Mouse (Mus musculus) kidney, embryonic 14.5 days (tissue): ENCODE data around the gene Aplnr. TPM values are rescaled to one million over a fixed set of nuclear protein-coding genes. Genes with fewer than 3 reads are reported as not detected.

Source experiments
- ATAC-seq: fragments of 200-750 bp; cut with Nextera tagmentation; 2 replicates; pipeline ENCODE4 v1.8.0; 2017; ENCODE audit warnings: moderate number of reproducible peaks, mild to moderate bottlenecking, moderate TSS enrichment, moderate library complexity; ENCODE audit not compliant: low FRiP score, low TSS enrichment
- H3K27ac ChIP-seq: fragments of 300-500 bp; sonication (generic); 2 replicates; pipeline ENCODE4 v1.5.1; 2014; ENCODE audit warnings: low read depth, mild to moderate bottlenecking, low read length, moderate library complexity, mixed read lengths
- H3K27me3 ChIP-seq: fragments of 300-500 bp; sonication (generic); 2 replicates; pipeline ENCODE4 v1.6.1; 2014; ENCODE audit warnings: mild to moderate bottlenecking, low read length; ENCODE audit not compliant: control insufficient read depth, insufficient read depth
- H3K36me3 ChIP-seq: fragments of 300-500 bp; sonication (generic); 2 replicates; pipeline ENCODE4 v1.6.1; 2014; ENCODE audit warnings: low read length, mixed read lengths; ENCODE audit not compliant: control insufficient read depth, insufficient read depth
- H3K4me1 ChIP-seq: fragments of 300-500 bp; sonication (generic); 2 replicates; pipeline ENCODE4 v1.6.1; 2014; ENCODE audit warnings: low read length, mixed read lengths; ENCODE audit not compliant: control insufficient read depth, insufficient read depth
- H3K4me2 ChIP-seq: fragments of 300-500 bp; sonication (generic); replicated peaks from 2 replicates; pipeline ENCODE4 v1.6.1; 2014; ENCODE audit warnings: low read depth, mild to moderate bottlenecking, low read length
- H3K4me3 ChIP-seq: fragments of 300-500 bp; sonication (generic); 2 replicates; pipeline ENCODE4 v1.5.1; 2014; ENCODE audit warnings: mild to moderate bottlenecking, low read length
- H3K9ac ChIP-seq: fragments of 300-500 bp; sonication (generic); 2 replicates; pipeline ENCODE4 v1.6.1; 2014; ENCODE audit warnings: low read depth, mild to moderate bottlenecking, low read length, moderate library complexity
- H3K9me3 ChIP-seq: fragments of 300-500 bp; sonication (generic); 2 replicates; pipeline ENCODE4 v1.6.1; 2016; ENCODE audit warnings: low read length; ENCODE audit not compliant: control insufficient read depth
- WGBS: fragments of 180-500 bp; shearing (Covaris S2); extraction: QIAGEN DNeasy Blood & Tissue Kit; methylation state at CpG from one replicate; pipeline ENCODE4 v1.1.7; 2014; 5-methylcytosine and 5-hydroxymethylcytosine counted together
- polyA plus RNA-seq: library from polyadenylated mRNA; unstranded; fragments of >200 nt; fragmentation: Nextera tagmentation; extraction: Ambion mirVana; gene quantifications from 2 replicates; pipeline ENCODE4 v1.2.1, GENCODE M21; 2014

Aplnr gene
- polyA plus RNA-seq, 1 experiment from 2014 or later = 67.7 TPM

GRCm38 (mm10) chr2:85144908-85145307 lies 8.9 kb downstream of the Aplnr start:
- no peak overlapping the region for H3K9ac ChIP-seq
- H3K4me1 ChIP-seq = no peaks in the 10 kb centered on the region
- H3K27ac ChIP-seq = no peak overlapping the region
- H3K27me3 ChIP-seq = no peaks in the 10 kb centered on the region
- WGBS = 90% methylated on average over 2 of the region's 2 CpGs
- ATAC-seq = no peak
- H3K9me3 ChIP-seq = no peaks in the 10 kb centered on the region
- no peak overlapping the region for H3K4me3 ChIP-seq
- H3K36me3 ChIP-seq = no peaks in the 10 kb centered on the region
- no peak overlapping the region for H3K4me2 ChIP-seq

- no peak overlapping the region for H3K4me3 ChIP-seq
- no peaks in the 10 kb centered on the region for H3K4me1 ChIP-seq
- H3K9ac ChIP-seq = no peak overlapping the region
- WGBS = 85% methylated on average over 3 of the region's 3 CpGs
- H3K4me2 ChIP-seq = no peak overlapping the region
- no peak overlapping the region for H3K27ac ChIP-seq
- no peak for ATAC-seq
- H3K9me3 ChIP-seq = no peaks in the 10 kb centered on the region
- no peaks in the 10 kb centered on the region for H3K27me3 ChIP-seq
- no peaks in the 10 kb centered on the region for H3K36me3 ChIP-seq
Measured at GRCm38 (mm10) chr2:85145346-85145745, 9.3 kb downstream of the Aplnr start.

GRCm38 (mm10) chr2:85147481-85147880 lies 11.5 kb downstream of the Aplnr start:
- no peaks in the 10 kb centered on the region for H3K9me3 ChIP-seq
- no peak for ATAC-seq
- H3K36me3 ChIP-seq = no peaks in the 10 kb centered on the region
- H3K4me2 ChIP-seq = no peak overlapping the region
- H3K27ac ChIP-seq = no peak overlapping the region
- no peaks in the 10 kb centered on the region for H3K27me3 ChIP-seq
- H3K4me3 ChIP-seq = no peak overlapping the region
- no peaks in the 10 kb centered on the region for H3K4me1 ChIP-seq
- 89% methylated on average over 2 of the region's 2 CpGs for WGBS
- H3K9ac ChIP-seq = no peak overlapping the region

GRCm38 (mm10) chr2:85150373-85150772 lies 14.3 kb downstream of the Aplnr start:
- H3K27me3 ChIP-seq = no peaks in the 10 kb centered on the region
- no peaks in the 10 kb centered on the region for H3K36me3 ChIP-seq
- no peak overlapping the region for H3K4me3 ChIP-seq
- ATAC-seq = no peak
- 88% methylated on average over 1 of the region's 1 CpGs for WGBS
- H3K27ac ChIP-seq = no peak overlapping the region
- no peak overlapping the region for H3K9ac ChIP-seq
- no peaks in the 10 kb centered on the region for H3K9me3 ChIP-seq
- H3K4me1 ChIP-seq = no peaks in the 10 kb centered on the region
- no peak overlapping the region for H3K4me2 ChIP-seq

GRCm38 (mm10) chr2:85151233-85151632 lies 15.2 kb downstream of the Aplnr start:
- Histone ChIP-seq H3K9ac (no peak overlapping the region), H3K36me3 (no peaks in the 10 kb centered on the region), H3K27me3 (no peaks in the 10 kb centered on the region), H3K9me3 (no peaks in the 10 kb centered on the region), H3K4me1 (no peaks in the 10 kb centered on the region), H3K27ac (no peak overlapping the region), H3K4me2 (no peak overlapping the region), H3K4me3 (no peak overlapping the region)
- 91% methylated on average over 2 of the region's 2 CpGs for WGBS
- ATAC-seq = no peak

- Histone ChIP-seq H3K4me1 (0 out of 2 replicates have a peak, but pooled peaks cover under 1% of the 10 kb centered on the region), H3K36me3 (no peaks in the 10 kb centered on the region), H3K9ac (no peak overlapping the region), H3K27ac (no peak overlapping the region), H3K27me3 (no peaks in the 10 kb centered on the region), H3K4me2 (no peak overlapping the region), H3K4me3 (no peak overlapping the region), H3K9me3 (no peaks in the 10 kb centered on the region)
- no peak for ATAC-seq
- 71% methylated on average over 9 of the region's 9 CpGs for WGBS
Measured at GRCm38 (mm10) chr2:85155334-85155733, 19.3 kb downstream of the Aplnr start.

GRCm38 (mm10) chr2:85156136-85156535 lies 20.1 kb downstream of the Aplnr start:
- H3K4me1 ChIP-seq = peaks cover 6% of the 10 kb centered on the region; the same call in 1 of the 2 replicates
- WGBS = 84% methylated on average over 5 of the region's 5 CpGs
- no peaks in the 10 kb centered on the region for H3K9me3 ChIP-seq
- H3K27ac ChIP-seq = no peak overlapping the region
- no peaks in the 10 kb centered on the region for H3K36me3 ChIP-seq
- H3K4me2 ChIP-seq = no peak overlapping the region
- H3K4me3 ChIP-seq = no peak overlapping the region
- no peak for ATAC-seq
- H3K27me3 ChIP-seq = no peaks in the 10 kb centered on the region
- H3K9ac ChIP-seq = no peak overlapping the region

- Histone ChIP-seq H3K4me2 (no peak overlapping the region), H3K27ac (no peak overlapping the region), H3K4me1 (peaks cover 13% of the 10 kb centered on the region; the same call in 1 of the 2 replicates), H3K27me3 (no peaks in the 10 kb centered on the region), H3K9me3 (no peaks in the 10 kb centered on the region), H3K36me3 (no peaks in the 10 kb centered on the region), H3K4me3 (no peak overlapping the region), H3K9ac (no peak overlapping the region)
- no peak for ATAC-seq
- 89% methylated on average over 3 of the region's 3 CpGs for WGBS
Measured at GRCm38 (mm10) chr2:85157382-85157781, 21.4 kb downstream of the Aplnr start.

- WGBS = 62% methylated on average over 4 of the region's 4 CpGs
- no peak overlapping the region for H3K4me2 ChIP-seq
- H3K9me3 ChIP-seq = no peaks in the 10 kb centered on the region
- ATAC-seq = peak; percentile 53
- H3K4me3 ChIP-seq = no peak overlapping the region
- H3K27me3 ChIP-seq = no peaks in the 10 kb centered on the region
- no peak overlapping the region for H3K9ac ChIP-seq
- no peaks in the 10 kb centered on the region for H3K36me3 ChIP-seq
- H3K27ac ChIP-seq = no peak overlapping the region
- H3K4me1 ChIP-seq = peaks cover 13% of the 10 kb centered on the region; the same call in 1 of the 2 replicates
Measured at GRCm38 (mm10) chr2:85160901-85161637, 25.0 kb downstream of the Aplnr start.
